Mouse (Mus musculus): ENCODE data around the gene Cd6. TPM values are rescaled to one million over a fixed set of nuclear protein-coding genes. Genes with fewer than 3 reads are reported as not detected.

The Cd6 gene
- total RNA-seq, 2 experiments from 2014 or later = not detected

- no peak for DNase-seq
Measured at GRCm38 (mm10) chr19:10748401-10749102, 81.3 kb downstream of the Cd6 start.

GRCm38 (mm10) chr19:10747718-10748117 is 82.1 kb downstream of the Cd6 start:
- DNase-seq = no peak
- intact Hi-C loops (cut with DNase I; ENCODE audit: low total_unique reads) = no loop called here

More at GRCm38 (mm10) chr19:10748401-10749102, 81.3 kb downstream of the Cd6 start:
- intact Hi-C loops (cut with DNase I; ENCODE audit: low total_unique reads) = no loop called here

GRCm38 (mm10) chr19:10747182-10747581 is 82.7 kb downstream of the Cd6 start:
- DNase-seq = no peak
- intact Hi-C loops (cut with DNase I; ENCODE audit: low total_unique reads) = no loop called here

GRCm38 (mm10) chr19:10742565-10742964 is 87.3 kb downstream of the Cd6 start:
- intact Hi-C loops (cut with DNase I; ENCODE audit: low total_unique reads) = no loop called here
- DNase-seq = no peak

- intact Hi-C loops (cut with DNase I; ENCODE audit: low total_unique reads) = no loop called here
Measured at GRCm38 (mm10) chr19:10742145-10742544, 87.7 kb downstream of the Cd6 start.

GRCm38 (mm10) chr19:10740641-10741440 is 89.0 kb downstream of the Cd6 start:
- intact Hi-C loops (cut with DNase I; ENCODE audit: low total_unique reads) = no loop called here
- no peak for DNase-seq

More at GRCm38 (mm10) chr19:10742145-10742544, 87.7 kb downstream of the Cd6 start:
- DNase-seq = no peak

GRCm38 (mm10) chr19:10739916-10740315 is 89.9 kb downstream of the Cd6 start:
- intact Hi-C loops (cut with DNase I; ENCODE audit: low total_unique reads) = no loop called here
- no peak for DNase-seq

Other genes starting within 250 kb of the Cd6 start
- gene Ddb1, start 224.7 kb downstream of the Cd6 start, total RNA-seq (2021) = 100 to 1,000 TPM; 143 to 164 TPM
- 1 to 10 TPM; 6.4 to 7.2 TPM for gene Tkfc, start 224.4 kb downstream of the Cd6 start, total RNA-seq (2021)
- gene Vwce, start 195.8 kb downstream of the Cd6 start, total RNA-seq (2021) = under 1 TPM; 0.04 to 0.10 TPM
- gene Pga5, start 152.0 kb downstream of the Cd6 start, total RNA-seq (2021) = not detected
- 10 to 100 TPM; 15.2 to 22.0 TPM for gene Vps37c, start 141.3 kb downstream of the Cd6 start, total RNA-seq (2021)
- gene Cd5, start 91.1 kb downstream of the Cd6 start, total RNA-seq (2021) = not detected
- under 1 TPM; 0.22 to 0.35 TPM for gene Slc15a3, start 9.7 kb upstream of the Cd6 start, total RNA-seq (2021)
- 10 to 100 TPM; 12.9 to 17.3 TPM for gene Tmem132a, start 39.9 kb upstream of the Cd6 start, total RNA-seq (2021)
- 100 to 1,000 TPM; 193 to 196 TPM for gene Tmem109, start 51.9 kb upstream of the Cd6 start, total RNA-seq (2021)
- 100 to 1,000 TPM; 192 to 194 TPM for gene Prpf19, start 65.2 kb upstream of the Cd6 start, total RNA-seq (2021)
- gene Zp1, start 90.6 kb upstream of the Cd6 start, total RNA-seq (2021) = under 1 TPM in 1 of 2 experiments, not detected in 1; 0.51 TPM
- gene Ptgdr2, start 107.1 kb upstream of the Cd6 start, total RNA-seq (2021) = under 1 TPM in 1 of 2 experiments, not detected in 1; 0.08 TPM
- 10 to 100 TPM; 17.7 to 25.7 TPM for gene Ccdc86, start 119.2 kb upstream of the Cd6 start, total RNA-seq (2021)
- not detected for gene Ms4a10, start 144.6 kb upstream of the Cd6 start, total RNA-seq (2021)
- not detected for gene Ms4a15, start 163.2 kb upstream of the Cd6 start, total RNA-seq (2021)
- gene Ms4a18, start 188.0 kb upstream of the Cd6 start, total RNA-seq (2021) = not detected